Mouse (Mus musculus) ES-CJ7 (cell line): Measurements from ENCODE around the gene Sept11.
A peak's percentile ranks its signal among the peaks of the same experiment; 100 is the strongest.

Experiments
- DNase-seq: peaks from one replicate; pipeline ENCODE4 v3.0.0; 2011; ENCODE audit warnings: low read depth, low spot score

The Sept11 gene

DNA sequence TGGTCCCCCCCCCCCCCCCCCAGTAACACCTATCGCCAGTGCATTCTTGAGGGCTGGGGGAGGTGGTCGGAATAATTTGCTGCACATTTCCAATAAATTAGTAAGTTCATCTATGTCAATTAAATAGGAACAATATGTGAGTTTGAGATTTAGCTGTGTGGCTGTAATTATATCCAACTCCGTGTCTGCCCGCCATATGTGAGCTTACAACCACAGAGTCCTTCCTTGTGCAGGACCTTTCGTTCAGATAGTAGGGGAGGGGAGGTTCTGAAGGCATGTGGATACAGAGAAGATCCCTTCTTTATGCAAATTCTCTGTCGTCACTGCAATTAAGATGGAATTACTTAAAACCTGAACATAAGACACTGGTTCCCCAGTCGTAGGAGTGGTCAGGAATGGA lies 2.1 kb downstream of the Sept11 start:
- DNase-seq: no peak

DNA sequence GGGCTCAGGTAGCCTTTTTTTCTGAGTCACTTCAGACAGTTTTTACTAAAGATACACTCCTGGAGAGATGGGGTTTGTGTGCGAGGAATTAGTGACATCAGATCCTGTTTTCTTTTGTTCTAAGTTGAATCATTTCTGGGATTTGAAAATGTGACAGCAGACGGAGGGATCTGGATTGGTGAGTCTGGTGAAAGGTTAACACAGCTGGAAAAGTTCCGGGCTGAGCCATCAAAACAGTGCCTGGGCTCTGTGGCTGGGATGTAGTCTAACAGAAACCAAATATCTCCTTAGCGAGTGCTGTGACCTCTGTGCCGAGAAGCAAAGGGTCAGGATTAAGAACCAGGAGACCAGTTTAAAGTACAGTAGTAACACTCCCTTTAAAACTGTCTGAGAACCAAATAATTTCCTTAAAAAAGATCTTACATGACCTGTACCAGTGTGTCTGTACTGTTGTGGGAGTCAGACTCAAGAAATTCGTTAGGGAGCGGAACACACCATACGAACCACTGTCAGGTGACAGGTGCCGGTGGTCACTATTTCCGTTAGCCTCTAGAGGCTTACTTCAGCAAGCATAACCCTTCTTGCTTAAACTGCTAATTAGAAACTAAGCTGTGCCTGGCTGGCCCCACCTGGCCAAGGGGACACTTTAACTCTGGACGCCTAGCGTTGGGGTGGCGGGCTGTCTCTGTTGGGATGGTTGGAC lies 4.1 kb downstream of the Sept11 start:
- DNase-seq: no peak

DNA sequence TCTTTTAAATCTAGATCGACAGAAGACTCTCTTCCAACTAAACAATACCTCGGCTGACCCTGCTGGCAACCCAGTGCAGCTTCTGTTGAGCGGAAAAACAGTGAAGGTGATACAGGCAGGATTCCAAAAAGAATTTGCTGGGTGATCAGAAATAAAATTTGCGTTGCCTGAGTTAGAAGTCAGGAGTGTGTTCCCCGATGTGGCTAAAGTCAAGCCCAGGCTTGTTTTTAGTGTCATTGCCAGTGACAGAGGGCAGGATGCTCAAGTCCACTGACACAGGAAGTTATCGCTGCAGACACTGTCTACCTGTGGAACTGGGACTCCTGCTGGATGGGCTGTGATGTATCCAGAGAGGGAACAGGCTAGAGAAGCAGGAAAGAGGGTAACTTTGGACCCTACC lies 5.0 kb downstream of the Sept11 start:
- no peak for DNase-seq

DNA sequence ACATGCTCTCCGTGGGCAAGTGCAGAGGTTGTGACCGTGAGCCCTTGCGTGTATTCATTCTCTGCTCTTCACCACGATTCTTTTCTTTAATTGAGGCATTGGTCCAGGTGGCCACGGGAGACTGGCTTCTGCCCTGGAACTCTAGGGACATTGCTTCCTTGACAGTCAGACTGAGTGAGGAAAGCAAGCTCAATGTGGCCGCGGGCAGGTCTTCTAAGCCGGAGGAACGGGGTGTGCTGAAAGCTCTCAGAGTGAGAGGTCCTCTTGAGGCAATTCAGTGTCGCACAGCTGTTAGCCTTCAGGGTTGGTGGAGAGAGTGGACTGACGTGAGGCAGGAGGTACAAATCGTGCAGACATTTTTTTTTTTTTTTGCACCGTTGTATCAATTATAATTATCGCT lies 5.6 kb downstream of the Sept11 start:
- no peak for DNase-seq

DNA sequence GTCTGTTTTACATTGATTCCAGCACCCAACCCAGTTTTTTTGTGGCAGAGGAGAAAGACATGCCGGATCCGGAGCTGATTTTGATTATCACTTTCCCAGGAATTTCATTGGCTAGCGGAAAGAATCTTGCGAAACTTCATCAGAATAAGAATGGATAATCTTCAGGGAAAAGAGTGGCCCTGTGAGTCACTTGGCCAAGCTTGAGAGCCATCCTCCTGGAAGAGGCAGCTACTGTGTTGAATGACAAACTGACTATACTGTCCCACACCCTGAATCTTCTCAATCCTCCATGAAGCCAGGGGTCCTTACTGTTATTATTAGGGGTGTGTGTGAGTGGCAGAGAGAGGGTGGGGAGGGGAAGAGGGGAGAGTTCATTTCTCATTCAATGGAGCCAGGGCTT lies 7.7 kb downstream of the Sept11 start:
- DNase-seq: peak; percentile 21

DNA sequence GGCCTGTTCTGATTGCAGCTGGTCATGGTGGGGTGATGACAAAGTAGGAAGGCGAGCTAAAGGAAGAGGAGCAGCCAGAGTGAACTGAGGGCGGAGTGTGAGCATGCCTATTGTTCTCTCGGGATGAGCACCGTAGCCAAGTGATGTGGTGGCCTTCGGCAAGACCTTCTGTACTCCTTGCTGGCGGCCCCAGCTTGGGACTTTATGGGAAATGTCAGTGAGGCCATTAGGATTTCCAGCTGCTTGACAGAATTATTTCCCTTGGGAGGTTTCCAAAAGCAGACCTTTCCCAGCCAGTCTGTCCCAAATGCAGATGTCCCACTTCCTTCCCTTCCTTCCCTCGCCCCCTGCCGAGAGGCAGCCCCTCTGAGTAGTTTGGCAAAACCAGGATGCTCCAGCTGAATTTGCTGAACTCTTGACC lies 8.1 kb downstream of the Sept11 start:
- peak; percentile 79 for DNase-seq

DNA sequence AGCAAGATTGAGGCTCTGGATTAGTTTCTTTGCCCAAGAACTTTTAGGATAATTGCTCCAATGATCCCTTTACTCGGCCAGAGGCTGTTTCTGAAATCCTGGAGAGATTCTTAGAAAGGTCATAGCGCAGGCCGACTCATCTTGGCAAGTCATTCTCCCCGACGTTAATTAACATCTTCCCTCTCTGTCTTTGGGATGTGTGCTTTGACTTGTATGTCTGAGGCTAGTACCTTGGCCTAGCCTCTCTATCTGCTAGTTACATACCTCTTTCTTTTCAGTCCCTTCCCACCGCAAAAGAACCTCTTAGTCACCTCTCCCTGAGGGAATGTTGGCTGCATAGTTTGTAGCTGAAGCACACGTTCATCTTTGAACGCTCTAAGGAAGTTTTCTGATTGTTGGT lies 10.4 kb downstream of the Sept11 start:
- DNase-seq: no peak

DNA sequence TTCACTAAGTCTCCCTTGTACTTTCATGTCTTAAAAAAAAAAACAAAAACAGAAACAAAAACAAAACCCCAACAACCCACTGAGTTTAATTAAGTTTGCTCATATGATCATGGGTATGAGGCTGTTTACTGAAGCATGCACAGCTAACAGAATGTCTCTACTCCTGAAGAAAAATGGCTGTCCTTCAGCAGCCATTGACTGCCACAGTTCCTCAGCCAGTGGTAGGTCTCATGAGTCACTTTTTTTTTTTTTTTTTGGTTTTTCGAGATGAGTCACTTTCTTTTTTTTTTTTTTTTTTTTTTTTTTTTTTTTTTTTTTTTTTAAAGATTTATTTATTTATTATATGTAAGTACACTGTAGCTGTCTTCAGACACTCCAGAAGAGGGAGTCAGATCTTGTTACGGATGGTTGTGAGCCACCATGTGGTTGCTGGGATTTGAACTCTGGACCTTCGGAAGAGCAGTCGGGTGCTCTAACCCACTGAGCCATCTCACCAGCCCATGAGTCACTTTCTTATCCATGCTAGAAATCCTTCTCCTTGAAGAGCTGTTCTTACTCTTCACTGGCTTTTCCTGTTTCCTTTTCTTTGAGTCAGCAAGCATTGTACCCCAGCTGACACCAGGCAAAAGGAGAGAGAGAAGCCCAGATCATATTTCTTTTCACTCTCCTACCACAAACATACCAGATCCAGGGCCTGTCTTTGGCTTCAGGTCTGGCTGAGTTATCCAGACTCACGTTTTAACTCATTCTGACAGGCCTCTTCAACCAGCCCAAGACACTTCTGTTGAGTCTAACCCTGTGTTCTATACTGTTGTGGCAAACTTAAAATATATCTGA lies 12.0 kb downstream of the Sept11 start:
- DNase-seq: no peak

DNA sequence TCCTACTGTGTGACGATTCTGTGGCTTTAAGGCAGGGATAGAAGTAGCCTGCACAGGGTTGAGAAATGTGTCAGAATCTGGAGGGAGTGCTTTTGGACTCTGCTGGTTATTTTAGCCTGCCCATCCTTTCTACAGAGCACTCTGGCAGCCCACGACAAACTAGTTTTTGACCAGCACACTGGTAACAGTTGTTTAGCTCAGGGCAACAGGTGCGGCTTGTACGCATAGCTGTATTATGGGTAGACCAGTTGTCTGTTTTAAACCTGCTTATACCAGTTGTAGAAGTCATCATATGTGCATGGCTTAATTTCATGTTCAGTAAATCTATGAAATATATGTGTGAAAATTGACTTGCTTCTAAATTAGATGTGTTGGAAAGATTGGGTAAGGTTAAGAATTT lies 12.8 kb downstream of the Sept11 start:
- DNase-seq: no peak

DNA sequence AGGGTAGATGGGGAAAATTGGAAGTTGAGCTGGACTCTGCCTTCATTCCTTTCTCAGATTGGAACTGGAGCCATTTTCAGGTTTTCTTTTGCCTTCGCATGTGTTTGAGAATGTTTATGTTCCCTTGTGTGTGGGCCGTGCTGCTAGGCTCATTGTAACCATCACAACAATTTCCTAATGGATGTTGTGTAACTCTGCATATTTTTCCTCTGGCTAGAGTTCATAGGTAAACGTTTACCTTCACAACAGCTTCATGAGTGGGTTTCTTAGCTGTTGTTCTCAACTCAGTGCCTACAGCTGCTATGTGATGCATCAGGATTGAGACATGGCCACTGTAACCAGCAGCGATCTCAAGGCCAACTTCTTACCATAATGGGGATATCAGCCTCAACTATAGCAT lies 15.5 kb downstream of the Sept11 start:
- DNase-seq: no peak

DNA sequence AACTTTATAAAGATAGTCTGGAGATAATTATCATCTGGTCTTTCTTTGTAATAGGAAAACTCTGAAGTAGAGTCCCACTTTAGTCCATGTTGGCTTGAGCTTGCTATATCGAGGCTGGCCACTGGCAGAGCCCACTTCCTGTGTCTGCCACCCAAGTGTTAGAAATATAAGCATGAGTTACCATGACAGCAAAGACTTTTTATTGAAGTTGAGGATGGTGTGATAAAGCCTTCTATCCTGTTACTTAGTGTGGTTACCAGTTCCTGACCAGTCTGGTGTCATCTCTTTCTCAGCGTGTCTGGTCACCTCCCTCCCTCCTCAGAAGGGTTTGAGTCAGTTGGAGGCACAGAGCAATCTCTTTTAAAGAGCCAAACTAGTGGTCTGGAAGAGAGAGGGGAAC lies 16.3 kb downstream of the Sept11 start:
- no peak for DNase-seq

DNA sequence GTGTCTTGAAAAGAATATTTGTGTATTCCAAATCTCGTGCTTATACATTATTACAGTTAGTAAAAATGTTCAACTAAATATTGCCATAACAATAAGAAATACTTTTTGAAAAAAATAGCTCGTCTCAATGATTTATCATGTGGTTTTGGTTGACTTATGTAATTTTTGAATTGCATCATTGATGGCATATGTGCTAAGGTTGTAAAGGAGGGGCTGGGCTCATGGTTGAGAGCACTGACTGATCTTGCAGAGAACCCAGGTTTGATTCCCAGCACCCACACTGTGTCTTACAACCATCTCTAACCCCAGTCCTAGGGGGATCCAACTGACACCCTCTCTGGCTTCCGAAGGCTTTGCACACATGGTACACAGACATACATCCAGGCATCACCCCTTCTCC lies 19.1 kb downstream of the Sept11 start:
- no peak for DNase-seq

DNA sequence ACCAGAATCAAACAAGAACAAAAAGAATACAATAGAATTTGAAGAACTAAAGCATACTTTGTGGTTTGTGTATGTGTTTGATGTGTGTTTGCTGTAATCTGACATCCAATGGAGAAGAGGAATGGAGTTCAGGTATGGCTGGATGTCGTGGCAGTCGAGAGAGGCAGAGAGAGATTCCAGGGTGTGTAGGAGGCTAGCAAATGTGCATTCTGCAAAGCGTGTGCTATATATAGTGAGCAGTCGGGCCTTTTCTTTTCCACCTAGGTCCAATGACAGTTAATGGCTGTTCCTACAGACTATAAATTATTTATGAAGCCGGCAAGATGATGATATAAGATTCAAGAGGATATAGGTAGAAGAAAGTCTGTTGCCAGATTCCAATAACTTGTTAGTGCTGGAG lies 20.3 kb downstream of the Sept11 start:
- no peak for DNase-seq

DNA sequence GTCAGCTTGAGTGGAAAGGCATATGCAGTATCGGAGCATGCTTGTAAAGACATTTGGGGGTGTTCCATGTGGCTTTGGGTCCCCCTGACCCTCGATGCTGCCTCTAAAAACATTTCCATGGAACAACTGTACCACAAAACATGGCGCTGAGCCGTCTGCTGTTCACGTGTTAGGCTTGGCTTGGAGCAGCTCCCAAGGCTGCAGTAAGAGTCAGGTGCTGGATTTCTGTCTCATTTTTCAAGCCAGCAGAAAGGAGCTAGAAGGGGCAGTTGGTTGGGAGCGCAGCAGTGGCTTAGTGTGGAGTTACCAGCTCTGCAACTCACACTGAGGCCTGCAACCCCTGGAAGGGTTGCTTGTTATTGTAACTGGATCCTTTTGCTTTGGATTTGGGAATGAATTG lies 21.3 kb downstream of the Sept11 start:
- DNase-seq: no peak

DNA sequence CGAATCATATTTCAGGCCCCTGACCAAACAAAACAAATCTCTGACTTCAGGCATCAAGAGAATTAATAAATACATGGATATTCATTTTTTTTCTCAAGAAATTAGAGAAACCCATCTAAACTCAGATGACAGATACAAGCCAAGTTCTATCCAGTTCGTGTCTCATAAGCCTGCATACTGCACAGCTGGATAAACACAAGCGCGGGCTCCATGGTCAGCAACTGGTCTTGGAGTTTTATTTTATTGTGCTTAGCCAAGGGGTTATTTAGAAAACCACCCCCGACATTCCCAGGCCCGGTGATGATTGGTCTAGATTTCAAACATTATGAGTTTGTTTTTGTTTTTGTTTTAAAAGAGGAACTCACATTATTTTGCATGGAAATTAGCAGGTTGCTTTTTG lies 21.8 kb downstream of the Sept11 start:
- no peak for DNase-seq

DNA sequence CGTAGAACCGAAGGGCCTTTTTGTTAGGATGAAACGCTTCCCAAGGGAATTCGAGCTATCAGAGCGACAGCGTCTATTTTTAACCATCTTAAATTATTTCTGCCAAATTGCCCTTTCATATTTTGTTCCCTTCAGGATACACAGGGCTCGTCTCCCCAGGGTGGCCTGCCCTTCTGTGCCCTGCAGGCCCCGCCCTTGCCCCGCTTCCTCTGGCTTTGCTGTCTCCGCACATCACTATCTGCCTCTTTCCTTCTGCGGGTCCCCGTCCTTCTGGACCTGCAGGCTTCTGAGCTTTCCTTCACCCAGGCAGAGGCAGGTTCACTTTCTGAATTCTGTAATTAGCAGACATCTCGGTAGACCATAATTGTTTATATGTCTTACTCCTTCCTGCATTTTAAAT lies 22.6 kb downstream of the Sept11 start:
- DNase-seq: no peak

DNA sequence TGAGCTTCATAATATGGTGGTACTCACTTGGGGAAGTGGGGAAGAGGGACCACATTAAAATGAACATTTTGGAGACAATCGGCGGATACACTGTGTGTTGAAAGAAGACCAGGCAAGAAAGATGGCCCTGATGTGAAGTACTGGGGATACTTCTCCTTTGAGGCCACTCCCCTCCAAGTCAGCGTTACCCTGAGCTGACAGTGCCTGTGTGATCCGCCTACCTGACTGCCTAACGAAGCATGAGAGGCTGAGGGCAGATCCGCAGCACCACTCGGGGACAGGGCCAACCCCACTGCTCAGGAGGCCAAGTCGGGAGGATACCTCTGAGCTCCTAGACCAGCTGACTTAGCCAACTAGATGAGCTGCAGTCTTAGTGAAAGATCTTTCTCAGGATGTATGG lies 24.4 kb downstream of the Sept11 start:
- no peak for DNase-seq

DNA sequence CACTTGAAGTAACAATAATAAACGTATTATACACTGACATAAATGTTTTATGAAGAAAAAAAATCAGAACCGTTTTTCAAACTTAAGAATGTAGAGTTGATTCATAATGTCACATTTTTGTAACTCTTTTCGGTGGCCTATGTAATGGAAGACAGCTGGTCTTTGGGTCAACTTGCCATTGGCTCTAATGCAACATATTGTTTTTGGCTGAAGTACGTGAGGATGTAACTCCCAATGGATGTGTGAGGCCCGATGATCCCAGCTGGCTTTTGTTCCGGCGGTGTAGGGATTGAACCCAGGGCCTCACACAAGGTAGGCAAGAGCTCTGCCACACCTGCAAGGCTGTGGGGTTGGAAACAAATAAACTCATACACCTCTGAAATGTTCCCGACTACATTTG lies 28.4 kb downstream of the Sept11 start:
- no peak for DNase-seq

DNA sequence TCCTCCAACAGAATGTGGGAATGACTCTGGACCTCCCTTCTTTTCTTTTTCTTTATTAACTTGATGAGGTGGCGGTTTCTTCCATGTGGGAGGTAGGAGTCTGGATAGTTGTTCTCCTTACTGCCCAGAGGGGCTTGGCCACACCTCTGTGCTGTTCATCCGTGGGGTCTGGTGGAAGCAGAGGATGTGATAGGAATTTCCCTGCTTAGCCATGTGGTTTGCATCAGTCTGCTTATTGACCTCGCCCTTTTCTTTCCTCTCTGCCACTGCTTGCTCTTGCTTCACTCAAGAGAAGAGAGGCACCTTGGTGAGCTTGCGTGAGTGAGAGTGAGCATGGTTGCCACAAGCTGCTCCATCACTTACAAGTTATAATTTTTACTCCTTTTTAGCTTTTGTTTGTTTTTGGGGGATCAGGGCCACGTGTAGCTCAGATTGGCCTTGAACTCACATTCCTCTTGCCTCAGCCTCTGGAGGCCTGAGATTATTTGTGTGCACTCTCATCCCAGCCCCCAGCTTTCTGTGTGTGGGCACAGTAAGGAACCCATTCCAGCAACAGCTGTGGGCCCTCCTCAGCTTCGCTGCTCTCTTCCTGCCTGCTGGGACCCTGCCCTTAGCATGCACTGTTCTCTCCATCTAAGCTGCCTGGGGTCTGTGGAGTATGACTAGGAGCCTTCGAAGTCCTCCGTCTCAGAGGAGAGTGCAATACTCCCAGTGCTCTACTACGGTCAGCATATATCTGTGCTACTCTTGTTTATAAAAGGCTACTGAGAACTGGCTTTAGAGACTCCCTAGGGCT lies 31.0 kb downstream of the Sept11 start:
- DNase-seq: no peak

DNA sequence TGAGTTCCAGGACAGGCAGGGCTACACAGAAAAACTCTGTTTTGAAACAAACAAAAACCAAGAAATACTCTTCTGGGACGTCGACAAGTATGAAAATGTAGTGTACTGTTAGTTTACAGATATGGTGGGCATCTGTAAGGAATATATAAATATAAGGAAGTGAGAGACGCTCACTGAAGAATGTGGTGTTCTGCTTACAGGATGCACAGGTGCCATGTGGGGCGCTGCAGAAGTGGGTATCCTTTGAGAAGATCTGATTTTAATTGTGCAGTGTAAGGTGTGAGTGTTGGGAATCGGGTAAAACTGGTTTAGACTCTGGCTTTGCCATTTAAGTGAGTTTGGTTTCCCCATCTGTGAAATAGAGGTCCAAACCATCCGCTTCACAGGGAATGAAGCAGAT lies 32.1 kb downstream of the Sept11 start:
- DNase-seq: no peak

DNA sequence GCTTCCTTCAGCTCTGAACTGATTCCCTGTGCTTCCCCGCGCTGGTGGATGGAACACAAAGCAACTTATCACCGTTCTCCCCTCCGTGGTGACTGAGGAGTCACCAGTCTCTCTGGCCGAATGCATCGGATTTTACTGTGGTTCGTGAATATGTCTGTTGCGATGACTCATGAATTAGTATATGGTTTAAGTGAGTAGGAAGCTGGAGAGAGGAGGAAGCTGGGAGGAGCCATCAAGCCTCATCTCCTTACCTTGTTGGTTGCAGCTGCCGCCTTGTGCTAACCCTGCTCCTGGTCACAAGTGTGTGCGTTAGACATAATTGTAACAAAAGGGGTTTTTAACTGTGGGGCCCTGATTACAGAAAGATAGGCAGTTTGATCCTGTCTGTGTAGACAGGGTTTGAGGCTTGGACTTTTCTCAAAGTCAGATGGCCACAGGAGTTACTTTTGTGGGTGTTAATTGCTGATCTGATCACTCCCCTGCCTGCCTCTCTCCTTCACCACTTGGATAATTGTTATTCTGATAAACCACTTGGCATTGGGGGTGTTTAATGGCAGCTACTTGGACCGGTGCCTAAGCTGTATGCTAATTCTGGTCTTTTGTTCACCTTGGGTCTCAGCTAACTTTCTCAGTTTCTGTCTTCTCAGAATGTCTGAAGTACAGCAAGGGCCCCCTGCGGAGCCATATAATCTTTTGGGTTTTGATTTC lies 33.1 kb downstream of the Sept11 start:
- peak; percentile 87 for DNase-seq
